Mouse (Mus musculus) kidney, adult 2 months (tissue): Measurements from ENCODE around the gene Capzb. TPM values are rescaled to one million over a fixed set of nuclear protein-coding genes. Genes with fewer than 3 reads are reported as not detected.

ENCODE experiments used
- DNase-seq: peaks from one replicate; pipeline ENCODE4 v3.0.0; 2021
- H3K27ac ChIP-seq: fragments of 200-500 bp; 2 replicates; pipeline ENCODE4 v1.5.1; 2012; ENCODE audit warnings: low read depth, low read length, control low read depth, inconsistent platforms; ENCODE audit not compliant: insufficient read depth
- H3K27me3 ChIP-seq: fragments of 200-500 bp; replicated peaks from 2 replicates; pipeline ENCODE4 v1.6.1; 2012; ENCODE audit warnings: mild to moderate bottlenecking, moderate library complexity, low read length, inconsistent platforms; ENCODE audit not compliant: control insufficient read depth, insufficient read depth
- H3K36me3 ChIP-seq: fragments of 200-500 bp; 2 replicates; pipeline ENCODE4 v1.6.1; 2012; ENCODE audit warnings: mild to moderate bottlenecking, moderate library complexity, low read length, inconsistent platforms; ENCODE audit not compliant: control insufficient read depth, insufficient read depth
- H3K4me1 ChIP-seq: fragments of 200-500 bp; 2 replicates; pipeline ENCODE4 v1.6.1; 2011; ENCODE audit warnings: low read length; ENCODE audit not compliant: control insufficient read depth, insufficient read depth
- H3K4me3 ChIP-seq: fragments of 200-500 bp; 2 replicates; pipeline ENCODE4 v1.5.1; 2011; ENCODE audit warnings: mild to moderate bottlenecking, low read depth, low read length, control low read depth; ENCODE audit not compliant: insufficient read depth
- CTCF ChIP-seq: fragments of 200-500 bp; conservative IDR thresholded peaks from 2 replicates; pipeline ENCODE4 v1.5.1; 2011; ENCODE audit warnings: low read depth, mild to moderate bottlenecking, control low read depth, low read length, moderate library complexity, mixed read lengths; ENCODE audit not compliant: insufficient read depth, insufficient read length
- POLR2A ChIP-seq: fragments of 200-500 bp; IDR thresholded peaks from one replicate; pipeline ENCODE4 v1.6.1; 2011; ENCODE audit warnings: low read depth, low read length, control low read depth
- WGBS: fragments of 180-500 bp; shearing (Covaris S2); methylation state at CpG from one replicate; pipeline ENCODE4 v1.1.7; 2018; 5-methylcytosine and 5-hydroxymethylcytosine counted together
- polyA plus RNA-seq: library from polyadenylated mRNA; depleted of rRNA; stranded (reverse); fragments of >200 nt; gene quantifications from 2 replicates; pipeline ENCODE4 v1.2.3, GENCODE M21; 2012

Capzb gene
- polyA plus RNA-seq, 1 experiment: 134 TPM

DNA sequence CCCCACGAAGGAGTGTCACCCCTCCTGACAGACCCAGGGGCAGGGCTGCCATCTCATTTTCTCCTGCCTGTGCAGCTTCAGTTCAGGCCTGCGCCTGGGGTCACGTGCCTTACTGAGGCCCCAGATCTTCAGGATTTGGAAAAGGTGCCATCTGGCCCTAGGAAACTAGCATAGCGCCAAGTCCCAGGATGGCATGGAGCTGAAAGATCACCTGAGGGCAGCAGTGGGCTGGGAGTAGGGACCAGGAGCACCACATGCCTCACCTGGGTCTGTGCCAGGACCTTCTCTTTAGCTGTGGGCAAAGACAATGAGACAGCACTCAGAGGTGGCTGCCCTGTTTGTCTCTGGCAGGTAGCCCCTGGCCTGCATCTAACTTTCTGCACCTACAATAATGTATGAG is 104.9 kb downstream of the Capzb start:
- no peaks in the 10 kb centered on the region; the same call in 1 of the 2 replicates for H3K36me3 ChIP-seq
- TF ChIP-seq POLR2A (no peak), CTCF (peak; percentile 38)
- no peak overlapping the region for H3K27ac ChIP-seq
- 73% methylated on average over 4 of the region's 4 CpGs for WGBS
- peak; percentile 73 for DNase-seq
- H3K4me1 ChIP-seq: no peaks in the 10 kb centered on the region
- H3K4me3 ChIP-seq: no peak overlapping the region
- no peaks in the 10 kb centered on the region for H3K27me3 ChIP-seq

- Histone ChIP-seq H3K36me3 (no peaks in the 10 kb centered on the region; the same call in 1 of the 2 replicates), H3K4me1 (no peaks in the 10 kb centered on the region), H3K4me3 (no peak overlapping the region), H3K27ac (no peak overlapping the region), H3K27me3 (no peaks in the 10 kb centered on the region)
- no peak for DNase-seq
- TF ChIP-seq POLR2A: no peak
- no peak for TF ChIP-seq CTCF
- WGBS: 76% methylated on average over 12 of the region's 12 CpGs
Observed at GRCm38 (mm10) chr4:139298671-139299366, 106.1 kb downstream of the Capzb start.

DNA sequence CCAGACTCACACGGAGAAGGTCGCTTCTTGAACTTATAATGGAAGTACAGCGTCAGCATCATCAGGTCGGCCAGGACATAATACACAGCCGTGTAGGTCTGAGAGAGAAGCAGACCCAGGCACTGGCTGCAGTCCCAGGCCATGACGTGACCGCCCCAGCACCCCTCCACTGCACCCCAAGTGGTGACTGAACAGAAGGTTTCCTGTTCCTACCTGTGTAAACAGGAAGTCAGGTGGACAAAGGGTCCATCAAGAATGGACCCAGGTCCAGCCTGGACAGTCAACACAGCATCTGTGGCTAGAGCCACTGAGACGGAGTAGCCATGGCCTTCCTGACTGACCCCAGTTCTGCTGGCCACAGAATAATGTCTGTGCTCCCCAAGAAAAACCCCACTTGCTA is 109.1 kb downstream of the Capzb start:
- no peaks in the 10 kb centered on the region for H3K27me3 ChIP-seq
- no peak for DNase-seq
- no peak overlapping the region for H3K27ac ChIP-seq
- H3K4me1 ChIP-seq: no peaks in the 10 kb centered on the region
- H3K4me3 ChIP-seq: no peak overlapping the region
- no peak for TF ChIP-seq CTCF
- no peak for TF ChIP-seq POLR2A
- H3K36me3 ChIP-seq: no peaks in the 10 kb centered on the region; the same call in 1 of the 2 replicates
- WGBS: 65% methylated on average over 8 of the region's 8 CpGs

- WGBS: 86% methylated on average over 5 of the region's 5 CpGs
- Histone ChIP-seq H3K36me3 (no peaks in the 10 kb centered on the region; the same call in 1 of the 2 replicates), H3K4me1 (no peaks in the 10 kb centered on the region), H3K27ac (no peak overlapping the region), H3K27me3 (no peaks in the 10 kb centered on the region), H3K4me3 (no peak overlapping the region)
- no peak for DNase-seq
- TF ChIP-seq POLR2A (no peak), CTCF (no peak)
Observed at GRCm38 (mm10) chr4:139302241-139302640, 109.5 kb downstream of the Capzb start.

- H3K4me1 ChIP-seq: 0 out of 2 replicates have a peak, but pooled peaks cover 8% of the 10 kb centered on the region
- WGBS: 78% methylated on average over 3 of the region's 3 CpGs
- TF ChIP-seq CTCF (no peak), POLR2A (no peak)
- no peaks in the 10 kb centered on the region for H3K27me3 ChIP-seq
- no peaks in the 10 kb centered on the region; the same call in 1 of the 2 replicates for H3K36me3 ChIP-seq
- H3K4me3 ChIP-seq: no peak overlapping the region
- H3K27ac ChIP-seq: no peak overlapping the region
- no peak for DNase-seq
Observed at GRCm38 (mm10) chr4:139305521-139305920, 112.8 kb downstream of the Capzb start.

- H3K4me3 ChIP-seq: no peak overlapping the region
- no peak overlapping the region for H3K27ac ChIP-seq
- WGBS: 63% methylated on average over 5 of the region's 5 CpGs
- H3K27me3 ChIP-seq: no peaks in the 10 kb centered on the region
- peak; percentile 77 for DNase-seq
- no peaks in the 10 kb centered on the region for H3K36me3 ChIP-seq
- 0 out of 2 replicates have a peak, but pooled peaks cover 12% of the 10 kb centered on the region for H3K4me1 ChIP-seq
- TF ChIP-seq CTCF (no peak), POLR2A (no peak)
Observed at GRCm38 (mm10) chr4:139307916-139308315, 115.2 kb downstream of the Capzb start.

GRCm38 (mm10) chr4:139309651-139310050 is 117.0 kb downstream of the Capzb start:
- H3K27me3 ChIP-seq: no peaks in the 10 kb centered on the region
- TF ChIP-seq CTCF (no peak), POLR2A (no peak)
- H3K36me3 ChIP-seq: no peaks in the 10 kb centered on the region
- no peak overlapping the region for H3K27ac ChIP-seq
- 0 out of 2 replicates have a peak, but pooled peaks cover 12% of the 10 kb centered on the region for H3K4me1 ChIP-seq
- peak overlapping the region; percentile 64 for H3K4me3 ChIP-seq
- DNase-seq: no peak
- 21% methylated on average over 6 of the region's 6 CpGs for WGBS
